In genomic region chr17:48771721-48772320, GRCm38 (mm10) we compare ENCODE assay signal across 13 mouse cellular contexts.
DNase-seq lines count a peak whose midpoint lies in the region; ATAC-seq lines count a peak whose summit lies in the region.
"Had no signal": no experiment of that assay in that cellular context is flagged by ENCODE, and none has a peak within 500 bp of the region (broad histone marks: within the 10 kb centered on the region; RNA-seq: fewer than 3 reads in every experiment).

No protein-coding gene starts in this region.

- no peaks in the 10 kb centered on the region for H3K36me3 ChIP-seq in midbrain, embryonic 16.5 days (ENCODE audit: control insufficient read depth, insufficient read depth, low read length)
- H3K36me3 ChIP-seq: heart, embryonic 15.5 days; liver, embryonic 13.5 days had no signal

- ATAC-seq in frontal cortex, adult (ENCODE audit: low TSS enrichment) = peak; percentile 69
- peak; percentile 49 for ATAC-seq in midbrain, embryonic 16.5 days

- peak overlapping the region; percentile 70 for H3K27ac ChIP-seq in midbrain, embryonic 16.5 days (ENCODE audit: low read length)
- H3K27ac ChIP-seq: heart, embryonic 15.5 days; kidney, postnatal 0 days; liver, embryonic 13.5 days had no signal

- no peak overlapping the region for H3K4me3 ChIP-seq in midbrain, embryonic 16.5 days (ENCODE audit: low read depth, low read length)
- H3K4me3 ChIP-seq: heart, embryonic 15.5 days; liver, embryonic 13.5 days; megakaryocyte, embryonic 14.5 days had no signal

- peaks cover 48% of the 10 kb centered on the region for H3K4me1 ChIP-seq in midbrain, embryonic 16.5 days (ENCODE audit: control insufficient read depth, insufficient read depth, low read length)
- H3K4me1 ChIP-seq: heart, embryonic 15.5 days; liver, embryonic 13.5 days; megakaryocyte, embryonic 14.5 days had no signal

- DNase-seq in brain, adult 2 months (ENCODE audit: low read depth, low spot score) = peak; percentile 77
- peak; percentile 33 for DNase-seq in layer of hippocampus, adult 9-10 months (ENCODE audit: low spot score)
- DNase-seq in heart, adult 11 months = no peak
- DNase-seq in natural killer cell, adult 2 months (ENCODE audit: low spot score in 2 of 2) = no peak
- DNase-seq in heart, postnatal 25 days (ENCODE audit: low spot score) = no peak
- no peak for DNase-seq in MN1 (ENCODE audit: low spot score)
- DNase-seq: liver, embryonic 13.5 days had no signal

- intact Hi-C loops in heart, postnatal 25 days (cut with DNase I) = no loop called here

- peak overlapping the region; percentile 22; the same call in 1 of the 2 replicates for H3K4me2 ChIP-seq in midbrain, embryonic 16.5 days (ENCODE audit: low read length)
- H3K4me2 ChIP-seq: heart, embryonic 15.5 days; liver, embryonic 13.5 days had no signal

- 41% methylated on average over 13 of the region's 13 CpGs for WGBS in midbrain, embryonic 16.5 days

- H3K9ac ChIP-seq in midbrain, embryonic 16.5 days (ENCODE audit: low read depth, low read length) = no peak overlapping the region
- H3K9ac ChIP-seq: heart, embryonic 15.5 days; liver, embryonic 13.5 days had no signal

- H3K27me3 ChIP-seq in midbrain, embryonic 16.5 days (ENCODE audit: control insufficient read depth, insufficient read depth, low read depth, low read length) = no peaks in the 10 kb centered on the region
- H3K27me3 ChIP-seq: CH12.LX; heart, embryonic 15.5 days; liver, embryonic 13.5 days; megakaryocyte, embryonic 14.5 days had no signal

- H3K9me3 ChIP-seq in midbrain, embryonic 16.5 days (replicated peaks; ENCODE audit: control insufficient read depth, low read length, poor library complexity, severe bottlenecking) = no peaks in the 10 kb centered on the region
- H3K9me3 ChIP-seq: heart, embryonic 15.5 days; liver, embryonic 13.5 days had no signal

Comparison
In these comparisons a context has a peak if more than half of its experiments do, and no peak if none do; other contexts are left out.
1. DNase-seq: peak in brain, adult 2 months (single experiment) and layer of hippocampus, adult 9-10 months (single experiment); none in heart, adult 11 months (single experiment), natural killer cell, adult 2 months (0 of 2), heart, postnatal 25 days (single experiment) and MN1 (single experiment).